Mouse (Mus musculus) lung, embryonic 14.5 days (tissue): ENCODE measurements around the gene Pklr. TPM values are rescaled to one million over a fixed set of nuclear protein-coding genes. Genes with fewer than 3 reads are reported as not detected.

ENCODE experiments used
- ATAC-seq: fragments of 200-750 bp; cut with Nextera tagmentation; 2 replicates; pipeline ENCODE4 v1.8.0; 2017; ENCODE audit warnings: mild to moderate bottlenecking, moderate TSS enrichment, moderate library complexity; ENCODE audit not compliant: insufficient read depth
- DNase-seq: peaks from one replicate; pipeline ENCODE4 v3.0.0-alpha.2; 2015
- H3K27ac ChIP-seq: fragments of 300-500 bp; sonication (generic); 2 replicates; pipeline ENCODE4 v1.5.1; 2014; ENCODE audit warnings: low read depth, mild to moderate bottlenecking, moderate library complexity
- H3K27me3 ChIP-seq: fragments of 300-500 bp; sonication (generic); 2 replicates; pipeline ENCODE4 v1.6.1; 2014; ENCODE audit warnings: low read length, control low read depth; ENCODE audit not compliant: insufficient read depth
- H3K36me3 ChIP-seq: fragments of 300-500 bp; sonication (generic); 2 replicates; pipeline ENCODE4 v1.6.1; 2014; ENCODE audit warnings: control low read depth; ENCODE audit not compliant: insufficient read depth
- H3K4me1 ChIP-seq: fragments of 300-500 bp; sonication (generic); 2 replicates; pipeline ENCODE4 v1.6.1; 2014; ENCODE audit warnings: antibody characterized with exemption, control low read depth; ENCODE audit not compliant: insufficient read depth
- H3K4me2 ChIP-seq: fragments of 300-500 bp; sonication (generic); 2 replicates; pipeline ENCODE4 v1.6.1; 2014; ENCODE audit warnings: mild to moderate bottlenecking
- H3K4me3 ChIP-seq: fragments of 300-500 bp; sonication (generic); 2 replicates; pipeline ENCODE4 v1.5.1; 2014; ENCODE audit warnings: low read depth, low read length
- H3K9ac ChIP-seq: fragments of 300-500 bp; sonication (generic); 2 replicates; pipeline ENCODE4 v1.6.1; 2014
- H3K9me3 ChIP-seq: fragments of 300-500 bp; sonication (generic); 2 replicates; pipeline ENCODE4 v1.6.1; 2016; ENCODE audit warnings: low read depth, low read length, control low read depth
- CTCF ChIP-seq: IDR thresholded peaks from 2 replicates; pipeline ENCODE4 v1.5.1; 2016; ENCODE audit warnings: antibody characterized with exemption, low read depth
- WGBS: fragments of 180-500 bp; shearing (Covaris S2); extraction: QIAGEN DNeasy Blood & Tissue Kit; methylation state at CpG from one replicate; pipeline ENCODE4 v1.1.7; 2014; 5-methylcytosine and 5-hydroxymethylcytosine counted together
- polyA plus RNA-seq: library from polyadenylated mRNA; unstranded; fragments of >200 nt; fragmentation: Nextera tagmentation; extraction: Ambion mirVana; gene quantifications from 2 replicates; pipeline ENCODE4 v1.2.1, GENCODE M21; 2014

Gene Pklr
- polyA plus RNA-seq, 1 experiment from 2014 or later, result 0.08 TPM

GRCm38 (mm10) chr3:89091811-89092508 is 44.0 kb upstream of the Pklr start:
- Histone ChIP-seq H3K27ac (no peak overlapping the region), H3K4me2 (peak overlapping the region; percentile 100), H3K9ac (peak overlapping the region; percentile 59; the same call in 1 of the 2 replicates), H3K4me1 (peaks cover 15% of the 10 kb centered on the region), H3K4me3 (peak overlapping the region; percentile 67), H3K27me3 (peaks cover 23% of the 10 kb centered on the region), H3K9me3 (no peaks in the 10 kb centered on the region), H3K36me3 (peaks cover 36% of the 10 kb centered on the region)
- DNase-seq (no peak), ATAC-seq (no peak)
- TF ChIP-seq CTCF, result no peak
- 12% methylated on average over 20 of the region's 20 CpGs for WGBS

- WGBS, result 25% methylated on average over 11 of the region's 11 CpGs
- ATAC-seq (no peak), DNase-seq (no peak)
- Histone ChIP-seq H3K27ac (no peak overlapping the region), H3K36me3 (peaks cover 42% of the 10 kb centered on the region), H3K4me1 (peaks cover 14% of the 10 kb centered on the region), H3K27me3 (peaks cover 23% of the 10 kb centered on the region), H3K9ac (peak overlapping the region; percentile 30; the same call in 1 of the 2 replicates), H3K4me2 (peak overlapping the region; percentile 100), H3K4me3 (peak overlapping the region; percentile 26), H3K9me3 (no peaks in the 10 kb centered on the region)
- no peak for TF ChIP-seq CTCF
Measured at GRCm38 (mm10) chr3:89092509-89093090, 43.3 kb upstream of the Pklr start.

GRCm38 (mm10) chr3:89093175-89093574 is 42.8 kb upstream of the Pklr start, which contains the start of gene Rusc1:
TSS of gene Rusc1 (minus strand) at chr3:89093311.
- Histone ChIP-seq H3K9me3 (no peaks in the 10 kb centered on the region), H3K4me2 (peak within 1 kb of the TSS; percentile 100), H3K4me1 (peaks cover 8% of the 10 kb centered on the region; the same call in 1 of the 2 replicates), H3K27me3 (peaks cover 23% of the 10 kb centered on the region), H3K4me3 (peak within 1 kb of the TSS; percentile 67), H3K9ac (peak within 1 kb of the TSS; percentile 30; the same call in 1 of the 2 replicates), H3K27ac (no peak within 1 kb of the TSS), H3K36me3 (peaks cover 43% of the 10 kb centered on the region)
- ATAC-seq, result peak; percentile 49
- 3% methylated on average over 18 of the region's 18 CpGs for WGBS
- TF ChIP-seq CTCF, result no peak
- DNase-seq, result peak; percentile 91

- H3K4me2 ChIP-seq, result no peak overlapping the region
- H3K4me1 ChIP-seq, result peaks cover 8% of the 10 kb centered on the region; the same call in 1 of the 2 replicates
- DNase-seq (no peak), ATAC-seq (no peak)
- H3K9ac ChIP-seq, result no peak overlapping the region
- WGBS, result 81% methylated on average over 10 of the region's 10 CpGs
- no peak overlapping the region for H3K27ac ChIP-seq
- H3K4me3 ChIP-seq, result no peak overlapping the region
- no peak for TF ChIP-seq CTCF
- no peaks in the 10 kb centered on the region for H3K9me3 ChIP-seq
- H3K27me3 ChIP-seq, result peaks cover 19% of the 10 kb centered on the region
- peaks cover 51% of the 10 kb centered on the region for H3K36me3 ChIP-seq
Measured at GRCm38 (mm10) chr3:89094021-89094420, 41.9 kb upstream of the Pklr start.

- TF ChIP-seq CTCF, result 0 out of 2 replicates have a peak, but pooled peaks have one; percentile 14
- H3K27ac ChIP-seq, result peak within 1 kb of the TSS; percentile 75; the same call in 1 of the 2 replicates
- no peak for ATAC-seq
Measured at GRCm38 (mm10) chr3:89100811-89101210, 35.1 kb upstream of the Pklr start, which contains the start of gene Gm43738. TSS of gene Gm43738 (minus strand) at chr3:89101099.

GRCm38 (mm10) chr3:89101459-89101811 is 34.5 kb upstream of the Pklr start:
- Histone ChIP-seq H3K27me3 (no peaks in the 10 kb centered on the region), H3K9me3 (no peaks in the 10 kb centered on the region), H3K9ac (peak overlapping the region; percentile 67), H3K4me3 (peak overlapping the region; percentile 71), H3K27ac (peak overlapping the region; percentile 75; the same call in 1 of the 2 replicates), H3K4me2 (peak overlapping the region; percentile 92), H3K36me3 (peaks cover 37% of the 10 kb centered on the region), H3K4me1 (peaks cover 5% of the 10 kb centered on the region)
- under 1% methylated on average over 19 of the region's 19 CpGs for WGBS
- DNase-seq (no peak), ATAC-seq (peak; percentile 24; the same call in 1 of the 2 replicates)
- no peak for TF ChIP-seq CTCF

More at GRCm38 (mm10) chr3:89100811-89101210, 35.1 kb upstream of the Pklr start, which contains the start of gene Gm43738:
- peaks cover 5% of the 10 kb centered on the region for H3K4me1 ChIP-seq
- H3K4me2 ChIP-seq, result peak within 1 kb of the TSS; percentile 92
- peak within 1 kb of the TSS; percentile 71 for H3K4me3 ChIP-seq
- WGBS, result 21% methylated on average over 7 of the region's 7 CpGs
- H3K36me3 ChIP-seq, result peaks cover 42% of the 10 kb centered on the region
- H3K27me3 ChIP-seq, result no peaks in the 10 kb centered on the region
- peak within 1 kb of the TSS; percentile 67 for H3K9ac ChIP-seq
- no peak for DNase-seq
- no peaks in the 10 kb centered on the region for H3K9me3 ChIP-seq
